Mouse (Mus musculus) erythroid progenitor cell, adult 5-6 weeks (primary cell): ENCODE measurements around the gene Abcb9. TPM values are rescaled to one million over a fixed set of nuclear protein-coding genes. Genes with fewer than 3 reads are reported as not detected.
"Not testable (repeated sequence)": the region's sequence is repeated elsewhere in the genome, so short reads cannot be mapped to it uniquely, and the experiment has no call there.

Experiments
- ATAC-seq: replicated peaks from 2 replicates; pipeline ENCODE4 v1.8.0; 2016; ENCODE audit warnings: moderate number of reproducible peaks, mild to moderate bottlenecking, moderate TSS enrichment, inconsistent platforms; ENCODE audit not compliant: poor library complexity, low FRiP score, severe bottlenecking
- total RNA-seq, 2 experiments: library from RNA; stranded (forward) in 1 of 2; stranded (reverse) in 1 of 2; fragments of 150-400 nt in 1 of 2; fragments of 186-747, 209-891 nt in 1 of 2; gene quantifications; 2 replicates each; pipeline versions ENCODE4 v1.2.3 to v1.2.4; 2015 to 2017; ENCODE audit warnings: low replicate concordance in 2 of 2

Gene Abcb9
- total RNA-seq, 2 experiments from 2014 or later = 23.8 to 24.7 TPM

DNA sequence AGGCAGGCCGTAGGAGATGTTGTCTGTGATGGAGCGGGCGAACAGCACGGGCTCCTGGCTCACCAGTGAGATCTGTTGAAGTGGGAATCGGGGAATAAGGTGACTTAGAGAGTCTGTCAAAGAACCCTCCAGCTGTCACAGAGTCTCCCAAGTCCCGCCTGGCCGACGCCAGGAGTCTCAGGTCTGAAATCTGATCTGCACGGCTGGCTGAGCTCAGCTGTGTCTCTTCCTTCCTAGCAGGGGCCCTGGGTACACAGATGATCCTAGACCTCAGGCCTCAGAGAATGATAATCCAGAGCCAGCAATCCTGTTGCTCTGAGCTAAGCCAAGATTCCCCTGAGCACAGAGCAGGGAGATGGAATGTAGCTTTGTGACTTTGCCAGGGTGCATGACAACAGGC is 21.9 kb downstream of the Abcb9 start:
- no peak for ATAC-seq

DNA sequence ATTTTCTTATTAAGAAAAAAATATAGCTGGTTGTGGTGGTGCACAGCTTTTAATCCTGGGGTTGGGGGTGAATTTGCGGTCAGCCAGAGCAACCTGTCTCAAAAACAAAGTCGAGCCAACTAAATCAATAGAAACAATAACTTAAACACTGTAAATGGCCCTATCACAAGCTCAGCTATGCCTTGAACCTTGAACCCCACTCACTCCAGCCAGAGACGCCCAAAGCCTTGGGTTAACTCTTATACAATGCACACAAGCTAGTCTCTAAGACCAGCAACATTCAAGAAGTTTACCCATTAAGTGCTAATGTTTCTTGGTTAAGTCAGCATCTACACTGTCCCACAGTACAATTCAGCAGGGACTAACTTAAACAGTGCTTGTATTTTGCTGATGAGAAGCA is 25.9 kb downstream of the Abcb9 start:
- no peak for ATAC-seq

DNA sequence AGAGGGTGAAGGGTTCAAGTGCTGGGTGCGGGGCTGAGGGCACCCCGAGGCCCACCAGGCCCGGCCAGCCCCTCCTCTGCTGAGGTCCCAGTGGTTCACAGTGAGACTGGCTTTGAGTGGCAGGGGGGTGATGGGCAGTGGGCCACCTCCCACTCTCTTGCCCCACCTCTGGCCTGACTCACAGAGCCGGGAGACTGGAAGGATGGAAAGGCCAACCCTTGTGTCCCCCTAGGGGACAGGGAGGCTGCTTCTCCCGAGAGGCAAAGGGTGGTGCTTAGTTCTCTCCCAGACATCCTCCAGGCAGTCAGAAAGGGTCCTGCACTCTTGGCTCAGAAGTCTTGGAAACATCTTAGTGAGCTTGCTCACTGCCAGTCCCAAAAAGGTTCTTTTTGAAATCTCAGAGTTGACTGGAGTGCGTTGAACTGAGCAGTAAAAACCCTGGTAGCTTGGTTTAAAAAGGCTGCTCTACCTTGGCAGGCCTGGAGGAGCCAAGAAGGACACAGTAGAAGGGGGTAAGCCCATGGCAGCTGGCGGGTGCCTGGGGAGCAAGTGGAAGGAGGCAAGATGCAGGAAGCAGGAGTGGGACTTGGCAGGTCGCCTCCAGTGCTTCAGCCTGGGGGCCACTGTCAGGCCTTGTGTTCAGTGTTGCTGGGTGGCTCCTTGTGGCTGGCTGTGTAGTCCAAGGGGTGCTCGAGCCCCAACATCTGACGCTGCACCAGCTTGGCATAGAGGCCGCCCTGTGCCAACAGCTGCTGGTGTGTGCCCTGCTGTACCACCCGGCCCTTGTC is 33.4 kb downstream of the Abcb9 start:
- no peak for ATAC-seq

DNA sequence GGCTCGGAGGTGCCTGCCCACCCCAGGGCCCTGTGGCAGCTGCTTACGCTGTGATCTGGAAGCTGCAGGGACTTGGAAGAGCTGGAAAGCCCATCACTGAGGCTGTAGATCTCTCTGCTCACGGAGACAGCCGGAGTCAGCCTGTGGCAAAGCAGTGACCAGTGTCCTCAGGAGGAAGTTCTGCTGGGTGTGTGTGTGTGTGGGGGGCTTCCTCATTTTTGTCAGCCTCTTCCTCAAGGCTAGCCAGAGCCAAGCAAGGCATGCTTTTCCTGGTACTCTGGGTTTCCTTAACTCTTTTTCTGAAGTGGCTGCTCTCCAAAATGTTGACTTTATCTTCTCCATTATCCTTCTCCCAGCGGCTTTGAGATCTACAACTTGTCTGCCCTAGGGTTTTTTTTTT is 35.9 kb downstream of the Abcb9 start:
- ATAC-seq = no peak

DNA sequence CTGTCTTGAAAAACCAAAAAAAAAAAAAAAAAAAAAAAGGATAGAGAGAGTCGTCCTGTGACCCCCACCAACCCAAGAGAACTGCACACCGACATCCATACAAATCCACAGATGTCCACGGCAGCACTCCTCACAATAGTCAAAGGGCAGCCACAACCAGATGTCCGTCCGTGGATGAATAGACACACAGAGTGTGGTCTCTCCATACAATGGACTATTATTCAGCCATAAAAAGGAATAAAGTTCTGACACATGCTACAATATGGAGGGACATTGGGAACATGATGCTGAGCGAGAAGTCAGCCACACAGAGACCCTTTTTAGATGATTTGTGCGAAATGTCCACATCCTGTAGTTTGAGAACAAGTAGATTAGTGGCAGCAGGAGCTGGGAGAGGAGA is 36.8 kb downstream of the Abcb9 start:
- ATAC-seq = no peak

DNA sequence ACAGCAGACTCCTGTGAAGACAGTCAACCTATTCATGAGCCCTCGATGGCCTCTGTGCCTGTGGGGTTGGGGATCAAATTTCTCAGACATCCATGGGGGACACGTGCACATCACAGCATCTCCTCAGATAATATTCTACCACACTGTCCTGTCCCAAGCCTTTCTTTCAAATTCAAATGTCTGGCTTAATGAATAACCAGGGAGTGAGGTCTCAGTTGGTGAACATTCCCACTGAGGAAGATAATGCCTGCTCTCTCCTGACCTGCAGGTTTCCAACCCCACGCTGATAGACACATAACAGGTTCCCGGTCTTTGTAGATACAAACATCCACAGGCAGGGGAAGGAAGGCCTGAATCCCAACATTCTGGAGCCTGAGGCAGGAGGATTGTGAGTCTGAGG is 38.6 kb downstream of the Abcb9 start:
- no peak for ATAC-seq

DNA sequence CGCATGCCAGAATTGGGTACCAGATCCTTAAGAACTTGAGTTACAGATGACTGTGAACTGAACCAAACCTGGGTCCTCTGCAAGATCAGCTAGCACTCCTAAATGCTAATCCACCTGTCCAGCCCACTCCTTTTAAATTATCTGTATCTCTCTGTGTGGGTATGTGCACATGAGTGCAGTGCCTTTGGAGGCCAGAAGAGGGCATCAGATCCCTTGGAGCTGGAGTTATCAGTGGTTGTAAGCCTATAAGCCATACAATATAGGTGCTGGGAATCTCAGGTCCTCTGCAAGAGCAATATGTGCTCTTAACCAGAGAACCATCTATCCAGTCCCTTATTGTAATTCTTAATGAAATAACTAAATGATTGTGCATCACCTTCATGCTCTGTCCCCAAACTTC is 39.4 kb downstream of the Abcb9 start:
- ATAC-seq = no peak

DNA sequence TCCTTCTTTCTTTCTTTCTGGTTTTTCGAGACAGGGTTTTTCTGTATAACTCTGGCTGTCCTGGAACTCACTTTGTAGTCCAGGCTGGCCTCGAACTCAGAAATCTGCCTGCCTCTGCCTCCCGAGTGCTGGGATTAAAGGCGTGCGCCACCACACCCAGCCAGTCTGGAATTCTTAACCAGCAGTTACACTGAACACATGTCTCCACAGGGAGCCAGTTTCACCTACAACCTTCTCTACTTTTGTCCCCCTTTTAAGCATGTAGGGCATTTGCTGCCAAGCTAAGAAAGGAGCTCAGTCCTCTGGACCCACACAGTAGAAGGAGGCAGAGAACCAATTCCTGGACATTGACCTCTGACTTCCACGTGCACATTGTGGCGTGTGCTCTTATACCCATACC is 43.0 kb downstream of the Abcb9 start:
- not testable (repeated sequence) for ATAC-seq

DNA sequence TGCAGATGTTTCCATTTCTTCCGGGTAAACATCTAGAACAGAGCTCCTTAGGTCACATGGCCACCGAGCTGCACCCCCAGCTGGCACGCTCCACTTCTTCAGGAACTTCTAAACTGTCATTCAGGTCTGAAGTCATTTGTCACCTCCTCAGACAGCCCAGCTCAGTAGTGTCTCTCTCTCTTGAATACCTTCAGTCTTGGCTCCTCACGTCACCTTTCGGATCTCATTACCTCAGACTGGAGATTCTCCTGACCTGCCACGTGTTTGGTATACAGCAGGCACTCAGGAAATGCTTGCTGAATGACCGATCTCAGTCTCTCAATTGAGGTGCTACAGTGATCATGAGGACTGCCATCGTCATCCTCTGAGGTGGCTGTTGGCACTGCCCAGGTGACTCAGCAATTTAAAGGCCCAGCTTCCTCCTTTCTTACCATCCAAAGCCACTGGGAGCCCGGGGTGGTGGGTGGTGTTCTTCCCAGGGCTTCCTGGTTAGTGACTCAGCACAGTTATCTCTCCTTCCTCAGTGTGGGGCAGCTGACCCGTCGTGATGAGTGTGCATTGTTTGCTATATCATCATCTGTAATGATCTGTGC is 43.6 kb downstream of the Abcb9 start:
- ATAC-seq = peak; percentile 92

DNA sequence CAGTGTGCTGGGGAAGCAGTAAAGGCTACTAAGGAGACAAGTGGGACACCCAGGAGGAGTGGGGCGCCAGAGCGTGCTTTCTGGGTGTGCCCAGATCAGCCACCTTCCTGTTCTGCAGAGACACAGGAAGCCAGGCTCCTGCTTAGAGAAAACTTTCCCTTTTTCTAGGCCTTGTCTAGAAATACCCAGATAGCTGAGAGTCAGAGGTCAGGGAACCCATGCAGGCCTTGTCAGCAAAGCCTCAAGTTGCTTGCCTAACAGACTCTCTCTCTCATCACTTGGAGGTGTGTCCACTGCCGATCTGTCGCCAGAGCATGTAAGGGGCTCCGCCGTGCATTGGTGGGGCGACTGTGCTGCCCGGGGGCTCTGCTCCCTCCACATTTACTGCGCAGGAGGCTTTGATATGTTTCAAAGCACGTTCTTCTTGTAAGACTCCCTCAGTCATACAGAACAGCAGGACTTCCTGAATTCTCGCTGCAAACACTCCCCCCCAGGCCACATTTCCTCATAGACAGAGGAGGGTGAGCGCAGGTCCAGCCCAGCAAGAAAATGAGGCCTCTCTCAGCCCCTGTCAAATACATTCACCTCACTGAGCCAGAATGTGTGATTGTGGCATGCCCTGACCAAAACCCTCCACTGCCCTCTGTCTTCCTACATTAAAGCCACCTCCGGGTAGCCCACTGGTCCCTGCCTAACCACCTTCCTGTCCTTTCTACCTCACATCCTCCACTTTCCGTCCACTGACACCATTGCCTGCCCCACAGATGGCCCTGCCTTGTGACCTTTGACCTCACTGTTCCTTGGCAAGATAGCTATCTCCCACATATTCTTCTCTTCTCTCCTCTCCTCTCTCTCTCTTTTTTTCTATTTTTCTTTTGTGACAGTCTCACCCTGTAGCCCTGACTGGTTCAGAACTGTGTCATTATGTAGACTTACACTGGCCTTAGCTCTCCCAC is 45.2 kb downstream of the Abcb9 start:
- ATAC-seq = no peak

DNA sequence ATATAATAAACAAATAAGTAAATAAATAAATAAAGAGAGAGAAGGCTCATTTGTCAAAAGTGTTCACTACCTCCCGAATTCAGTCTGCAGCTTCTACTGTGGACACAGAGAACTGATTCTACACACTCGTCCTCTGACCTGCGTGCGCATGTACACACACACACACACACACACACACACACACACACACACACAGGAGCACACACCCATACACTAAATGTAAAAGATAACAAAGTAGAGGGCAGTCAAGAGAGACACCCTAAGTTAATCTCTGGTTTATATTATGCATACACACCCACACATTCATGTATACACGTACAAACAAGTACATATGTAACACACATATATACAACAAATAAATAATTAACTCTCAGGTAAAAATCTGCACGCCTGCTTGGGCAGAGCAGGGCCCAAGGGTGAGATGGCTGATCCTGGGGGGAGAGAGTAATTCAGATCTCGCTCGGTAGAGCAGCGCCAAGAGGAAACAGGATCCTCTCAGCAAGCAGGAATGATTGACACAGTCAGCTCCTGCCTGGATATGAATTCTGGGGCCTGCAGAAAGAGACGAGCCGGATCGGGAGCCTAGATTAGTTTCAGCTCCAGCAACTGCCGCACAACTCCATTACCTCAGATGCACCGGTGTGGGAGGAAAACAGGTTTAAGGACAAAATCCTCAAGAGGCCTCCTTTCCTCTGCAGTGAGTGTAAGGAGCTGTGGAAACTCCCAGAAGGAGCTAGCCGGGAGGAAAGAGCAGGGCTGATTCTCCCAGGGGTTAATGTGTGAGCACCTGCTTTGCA is 46.2 kb downstream of the Abcb9 start:
- ATAC-seq = no peak

DNA sequence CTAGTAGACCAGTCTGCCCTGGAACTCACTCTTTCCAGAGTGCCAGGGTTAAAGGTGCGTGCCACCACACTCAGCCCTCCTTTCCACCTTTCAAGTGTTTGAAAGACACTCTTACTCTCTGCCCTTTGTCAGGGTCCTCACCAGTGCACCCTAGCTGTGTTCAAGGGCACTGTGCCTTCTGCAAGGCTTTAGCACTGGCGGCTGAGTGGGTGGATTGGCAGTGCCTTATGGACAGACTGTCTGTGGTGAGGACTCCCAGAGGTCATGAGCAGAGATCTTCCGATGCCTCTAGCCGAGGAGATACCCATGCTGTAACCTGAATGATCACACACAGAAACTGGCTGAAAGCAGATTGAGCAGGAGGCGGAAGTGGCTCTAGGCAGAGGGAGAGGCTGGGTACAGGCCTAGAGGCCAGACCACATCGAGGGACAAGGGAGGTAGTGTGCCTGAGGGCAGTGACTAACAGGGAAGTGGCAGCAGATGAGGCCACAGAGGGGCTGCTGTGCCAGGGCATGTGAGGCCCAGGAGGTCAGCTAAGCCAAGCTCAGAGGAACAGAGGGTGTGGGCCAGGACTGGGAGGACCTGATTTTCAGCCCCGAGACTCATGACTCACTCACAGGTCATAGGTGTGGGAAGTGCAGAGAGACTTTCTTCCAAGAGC is 48.7 kb downstream of the Abcb9 start:
- ATAC-seq = no peak

DNA sequence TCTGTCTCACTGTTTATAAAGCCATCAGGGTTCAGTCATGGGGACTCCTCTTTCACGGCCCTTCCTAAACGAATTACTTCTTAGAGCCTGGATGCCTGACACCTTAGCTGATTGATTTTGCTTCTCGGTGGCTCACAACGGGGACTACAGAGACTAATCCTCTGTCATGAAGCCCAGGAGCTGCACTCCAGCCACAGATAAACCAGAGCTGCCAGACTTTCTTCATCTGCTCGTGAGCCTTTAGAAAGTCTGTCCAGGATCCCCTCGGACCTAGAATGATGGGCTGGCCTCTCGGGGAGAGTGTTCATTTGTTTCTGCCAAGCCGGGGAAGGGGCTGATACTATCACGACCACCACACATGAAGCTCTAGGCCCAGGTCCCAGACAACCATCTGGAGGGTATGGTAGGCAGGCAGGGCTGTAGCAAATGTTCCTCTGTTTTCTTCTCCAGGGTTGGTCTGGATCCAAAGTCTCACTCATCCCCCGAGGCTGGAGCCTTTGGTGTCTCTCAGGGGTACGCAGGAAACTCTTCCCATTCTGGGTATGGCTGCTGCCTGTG is 50.1 kb downstream of the Abcb9 start:
- no peak for ATAC-seq

DNA sequence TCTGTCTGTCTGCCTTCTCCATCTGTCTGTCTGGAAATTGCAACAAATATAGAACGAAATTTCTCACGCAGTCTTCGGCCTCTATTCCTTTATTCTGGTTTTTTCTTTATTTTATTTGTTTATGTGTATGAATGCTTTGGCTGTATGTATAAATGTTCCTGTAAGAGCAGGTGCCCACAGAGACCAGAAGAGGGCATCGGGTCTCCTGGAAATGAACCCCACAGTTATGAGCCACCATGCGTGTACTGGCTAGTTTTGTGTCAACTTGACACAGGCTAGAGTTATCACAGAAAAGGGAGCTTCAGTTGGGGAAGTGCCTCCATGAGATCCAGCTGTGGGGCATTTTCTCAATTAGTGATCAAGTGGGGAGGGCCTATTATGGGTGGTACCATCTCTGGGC is 51.6 kb downstream of the Abcb9 start:
- no peak for ATAC-seq

DNA sequence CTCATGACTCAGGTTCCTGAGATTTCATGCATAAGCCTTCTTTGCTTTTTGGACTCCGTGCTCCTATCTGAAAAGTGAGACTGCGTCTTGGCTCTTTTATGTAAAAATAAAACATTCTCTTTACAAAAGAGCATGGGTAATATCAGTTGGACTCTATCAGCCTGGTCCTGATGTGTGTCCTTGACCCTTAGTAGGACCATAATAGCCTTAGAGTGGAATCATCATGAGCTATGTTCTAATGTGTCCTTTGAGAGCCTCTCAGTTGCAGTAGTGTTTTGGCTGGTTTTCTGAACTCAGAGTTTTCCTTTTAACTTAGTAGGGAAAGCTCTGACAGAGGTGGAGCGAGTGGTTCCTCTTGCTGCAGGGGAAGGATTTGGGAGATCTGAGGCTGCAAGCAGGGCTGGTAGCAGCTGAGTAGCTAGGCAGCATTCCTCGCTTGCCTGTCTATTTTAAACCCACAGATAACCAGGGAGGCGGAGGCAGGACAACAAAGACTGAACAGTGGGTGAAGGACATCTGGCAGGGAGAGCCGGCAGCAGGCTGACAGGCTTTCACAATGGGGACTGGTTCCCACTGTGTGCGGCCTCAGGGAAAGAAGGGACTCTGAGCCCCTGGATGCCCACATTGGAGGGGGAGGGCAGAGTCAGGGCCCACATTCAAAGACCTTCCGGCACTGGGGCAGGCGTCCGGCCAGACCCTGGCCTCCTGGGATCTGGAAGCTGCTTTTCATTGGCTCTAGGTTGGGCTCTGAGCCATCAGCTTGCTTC is 52.2 kb downstream of the Abcb9 start:
- no peak for ATAC-seq

DNA sequence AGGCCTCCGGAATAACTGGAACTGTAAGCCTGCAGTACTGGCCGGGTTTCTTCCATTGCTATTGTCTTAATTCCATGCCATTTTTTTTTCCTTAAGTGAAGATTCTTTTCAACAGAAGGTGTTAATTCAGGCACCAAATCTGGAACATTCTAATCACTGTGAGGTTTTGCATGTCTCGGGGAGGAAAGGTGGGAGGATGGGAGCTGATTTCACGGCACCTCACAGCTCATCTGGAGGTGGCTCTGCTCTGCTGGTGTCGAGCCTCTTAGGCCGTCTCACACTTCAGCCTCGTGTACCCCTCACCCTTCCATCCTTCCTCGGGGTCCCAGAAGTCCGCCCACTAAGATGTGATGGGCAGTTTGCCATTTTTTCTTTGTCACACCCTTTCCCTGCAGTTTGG is 54.5 kb downstream of the Abcb9 start:
- no peak for ATAC-seq

DNA sequence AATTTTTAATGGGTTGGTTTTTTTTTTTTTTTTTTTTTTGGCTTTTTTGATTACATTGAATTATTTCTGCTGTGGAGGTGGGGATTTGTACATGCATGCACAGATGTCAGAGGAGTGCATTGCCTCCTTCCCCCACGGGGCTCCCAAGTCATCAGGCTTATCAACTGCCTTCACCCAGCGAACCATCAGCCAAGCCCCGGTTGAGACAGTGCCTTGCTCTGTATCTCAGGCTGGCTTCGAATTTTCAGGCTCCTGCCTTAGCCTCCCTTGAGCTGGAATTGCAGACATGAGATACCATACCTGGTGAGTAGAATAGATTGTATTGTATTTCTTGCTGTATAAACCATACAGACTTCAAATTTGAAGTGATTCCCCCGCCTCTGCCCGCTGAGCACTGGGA is 56.0 kb downstream of the Abcb9 start:
- ATAC-seq = no peak

DNA sequence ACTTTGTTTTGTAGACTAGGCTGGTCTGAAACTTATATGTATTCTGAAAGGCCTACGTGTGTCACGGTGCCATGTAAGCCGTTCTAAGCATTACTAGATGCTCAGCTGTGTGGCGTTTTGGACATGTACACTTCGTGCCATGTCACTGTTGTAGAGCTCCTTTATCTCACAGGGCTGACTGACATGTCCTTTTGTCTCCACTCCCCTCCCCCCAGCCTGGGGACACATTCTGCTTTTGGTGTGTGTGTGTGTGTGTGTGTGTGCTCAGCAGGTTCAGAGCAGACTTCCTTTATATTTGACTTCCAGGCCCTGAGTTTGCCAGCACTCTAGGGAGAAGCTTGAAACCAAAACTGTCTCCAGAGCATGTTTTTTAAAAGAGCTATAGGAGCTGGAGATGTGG is 58.8 kb downstream of the Abcb9 start:
- no peak for ATAC-seq
